Mouse (Mus musculus) ovary, postnatal 36 days (tissue): ENCODE measurements around the gene Gcnt1.

Experiments used
- DNase-seq: peaks from one replicate; pipeline ENCODE4 v3.0.0; 2022; ENCODE audit warnings: low spot score, mixed read lengths

Gene Gcnt1

GRCm38 (mm10) chr19:17366364-17367090 lies 6.1 kb downstream of the Gcnt1 start:
- no peak for DNase-seq

GRCm38 (mm10) chr19:17364741-17365140 lies 7.9 kb downstream of the Gcnt1 start:
- no peak for DNase-seq

- no peak for DNase-seq
Observed at GRCm38 (mm10) chr19:17361181-17361580, 11.5 kb downstream of the Gcnt1 start.

- DNase-seq: no peak
Observed at GRCm38 (mm10) chr19:17359315-17359890, 13.2 kb downstream of the Gcnt1 start.

GRCm38 (mm10) chr19:17357391-17357790 lies 15.3 kb downstream of the Gcnt1 start:
- DNase-seq: no peak

- DNase-seq: no peak
Observed at GRCm38 (mm10) chr19:17356932-17357331, 15.7 kb downstream of the Gcnt1 start.

- DNase-seq: peak; percentile 80
Observed at GRCm38 (mm10) chr19:17355950-17356867, 16.4 kb downstream of the Gcnt1 start.

- DNase-seq: no peak
Observed at GRCm38 (mm10) chr19:17355361-17355760, 17.3 kb downstream of the Gcnt1 start.

GRCm38 (mm10) chr19:17354797-17355196 lies 17.8 kb downstream of the Gcnt1 start:
- no peak for DNase-seq

GRCm38 (mm10) chr19:17354362-17354761 lies 18.3 kb downstream of the Gcnt1 start:
- DNase-seq: no peak

GRCm38 (mm10) chr19:17353727-17354126 lies 18.9 kb downstream of the Gcnt1 start:
- DNase-seq: no peak

GRCm38 (mm10) chr19:17347852-17348251 lies 24.8 kb downstream of the Gcnt1 start:
- DNase-seq: no peak

GRCm38 (mm10) chr19:17346716-17347474 lies 25.7 kb downstream of the Gcnt1 start:
- no peak for DNase-seq

- no peak for DNase-seq
Observed at GRCm38 (mm10) chr19:17344881-17345280, 27.8 kb downstream of the Gcnt1 start.

GRCm38 (mm10) chr19:17339563-17339962 lies 33.1 kb downstream of the Gcnt1 start:
- no peak for DNase-seq

GRCm38 (mm10) chr19:17337057-17337679 lies 35.5 kb downstream of the Gcnt1 start:
- DNase-seq: no peak

GRCm38 (mm10) chr19:17336646-17337045 lies 36.0 kb downstream of the Gcnt1 start:
- DNase-seq: no peak

- no peak for DNase-seq
Observed at GRCm38 (mm10) chr19:17334644-17335333, 37.9 kb downstream of the Gcnt1 start.

- no peak for DNase-seq
Observed at GRCm38 (mm10) chr19:17333043-17333442, 39.6 kb downstream of the Gcnt1 start.

- DNase-seq: no peak
Observed at GRCm38 (mm10) chr19:17328916-17329315, 43.7 kb downstream of the Gcnt1 start.

GRCm38 (mm10) chr19:17327881-17328404 lies 44.7 kb downstream of the Gcnt1 start:
- DNase-seq: no peak
